Mouse (Mus musculus) adrenal gland, adult 2 months (tissue): Measurements from ENCODE around the gene 2410015M20Rik. TPM values are rescaled to one million over a fixed set of nuclear protein-coding genes. Genes with fewer than 3 reads are reported as not detected.
A peak's percentile ranks its signal among the peaks of the same experiment; 100 is the strongest.
"Not testable (repeated sequence)": the region's sequence is repeated elsewhere in the genome, so short reads cannot be mapped to it uniquely, and the experiment has no call there.

Experiments
- DNase-seq: peaks from one replicate; pipeline ENCODE4 v3.0.0; 2021
- polyA plus RNA-seq: library from polyadenylated mRNA; depleted of rRNA; stranded (reverse); fragments of >200 nt; gene quantifications from 2 replicates; pipeline ENCODE4 v1.2.3, GENCODE M21; 2012
- total RNA-seq, 2 experiments: library from RNA; stranded (reverse); gene quantifications; 2 replicates each; pipeline ENCODE4 v1.2.3; 2021

2410015M20Rik gene
- total and polyA plus RNA-seq, 3 experiments = 117 to 361 (median 317) TPM

- DNase-seq = peak; percentile 97
Observed at GRCm38 (mm10) chr17:56613236-56613844, 3.8 kb upstream of the 2410015M20Rik start, which contains the start of gene Rpl36. Gene Rpl36 (plus strand): TSS chr17:56613416.

DNA sequence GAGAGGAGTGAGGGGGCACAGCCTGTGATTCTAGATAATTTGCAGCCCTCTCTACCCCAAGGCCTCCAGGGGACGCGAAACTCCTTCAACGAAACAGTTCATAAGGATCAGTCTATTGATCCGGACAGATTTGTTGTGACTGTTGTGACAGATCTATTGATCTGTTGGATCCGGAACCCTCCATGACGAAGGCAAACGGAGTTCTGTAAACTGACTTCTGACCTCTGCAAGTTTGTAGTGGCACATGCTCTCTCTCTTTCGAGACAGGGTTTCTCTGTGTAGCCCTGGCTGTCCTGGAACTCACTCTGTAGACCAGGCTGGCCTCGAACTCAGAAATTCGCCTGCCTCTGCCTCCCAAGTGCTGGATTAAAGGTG lies 3.0 kb upstream of the 2410015M20Rik start:
- not testable (repeated sequence) for DNase-seq

- peak; percentile 52 for DNase-seq
Observed at GRCm38 (mm10) chr17:56611861-56612564, 2.4 kb upstream of the 2410015M20Rik start.

GRCm38 (mm10) chr17:56611323-56611722 lies 1.8 kb upstream of the 2410015M20Rik start:
- no peak for DNase-seq

DNA sequence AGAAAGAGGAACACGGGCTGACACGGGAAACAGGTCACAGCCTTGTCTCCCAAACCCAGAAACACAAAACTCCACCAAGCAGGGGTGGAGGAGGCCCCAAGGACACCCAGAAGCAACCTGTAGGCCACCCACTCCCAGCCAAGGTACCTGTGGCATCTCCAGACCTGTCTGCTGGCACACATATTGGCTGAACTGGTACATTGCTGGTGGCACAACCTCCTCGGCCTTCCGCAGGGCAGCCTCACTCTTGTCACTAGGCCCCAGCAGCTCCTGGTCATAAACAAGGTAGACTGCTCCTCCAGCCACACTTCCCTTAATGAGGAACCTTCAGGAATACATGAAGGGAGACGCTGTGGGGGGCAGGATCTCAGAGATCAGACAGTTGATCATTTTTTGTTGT lies 872 bp downstream of the 2410015M20Rik start:
- no peak for DNase-seq

GRCm38 (mm10) chr17:56607521-56608062 lies 2.0 kb downstream of the 2410015M20Rik start:
- DNase-seq = no peak

DNA sequence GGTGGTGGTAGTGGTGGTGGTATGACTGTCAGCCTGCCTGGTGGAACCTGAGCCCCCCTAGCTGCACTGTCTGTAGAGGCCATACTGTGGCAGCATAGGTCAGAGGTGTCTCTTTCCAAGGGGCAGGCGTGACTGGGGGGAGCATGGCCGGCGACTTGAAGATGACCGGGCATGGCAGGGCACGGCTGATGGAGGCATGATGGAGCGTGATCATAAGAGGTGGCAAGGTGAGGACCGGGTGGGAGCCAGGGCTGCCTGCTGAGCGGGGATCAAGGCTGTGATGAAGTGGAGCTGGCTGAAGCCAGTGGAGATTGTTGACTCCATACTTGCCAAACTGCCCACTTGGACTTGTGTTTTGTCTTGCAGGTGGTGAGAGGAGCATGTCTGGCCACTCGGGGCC lies 4.1 kb downstream of the 2410015M20Rik start:
- DNase-seq = no peak

DNA sequence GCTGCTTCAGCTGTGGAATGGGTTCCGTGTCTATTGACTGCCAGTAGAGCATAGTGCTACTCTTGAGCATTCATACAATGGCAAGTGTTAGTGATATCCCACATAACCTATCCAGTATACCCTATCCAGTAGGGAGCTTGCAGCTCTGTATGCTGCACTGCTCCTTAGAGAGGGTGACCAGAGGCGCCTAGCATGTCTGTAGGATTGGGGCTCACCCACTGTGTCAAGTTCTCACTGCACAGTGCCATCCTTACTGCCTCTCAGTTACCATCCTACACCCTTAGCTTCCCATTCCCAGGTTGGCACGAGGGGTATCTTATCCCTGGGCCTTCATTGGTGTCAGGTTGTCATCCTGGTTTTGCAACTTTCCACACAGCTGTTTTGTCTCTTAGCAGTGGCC lies 5.1 kb downstream of the 2410015M20Rik start:
- no peak for DNase-seq

DNA sequence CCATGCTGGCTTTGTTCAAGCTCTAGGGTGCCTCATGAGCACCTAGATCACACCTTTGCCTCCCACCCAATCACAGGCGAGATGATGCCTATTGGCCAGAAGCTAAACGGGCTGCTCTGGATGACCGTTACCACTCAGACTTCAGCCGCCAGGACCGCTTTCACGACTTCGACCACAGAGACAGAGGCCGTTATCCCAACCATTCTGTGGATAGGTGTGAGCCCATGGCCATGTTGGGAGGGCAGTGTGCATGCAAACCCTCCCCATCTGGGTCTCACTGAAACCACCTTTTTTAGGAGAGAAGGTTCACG lies 5.5 kb downstream of the 2410015M20Rik start:
- DNase-seq = no peak

DNA sequence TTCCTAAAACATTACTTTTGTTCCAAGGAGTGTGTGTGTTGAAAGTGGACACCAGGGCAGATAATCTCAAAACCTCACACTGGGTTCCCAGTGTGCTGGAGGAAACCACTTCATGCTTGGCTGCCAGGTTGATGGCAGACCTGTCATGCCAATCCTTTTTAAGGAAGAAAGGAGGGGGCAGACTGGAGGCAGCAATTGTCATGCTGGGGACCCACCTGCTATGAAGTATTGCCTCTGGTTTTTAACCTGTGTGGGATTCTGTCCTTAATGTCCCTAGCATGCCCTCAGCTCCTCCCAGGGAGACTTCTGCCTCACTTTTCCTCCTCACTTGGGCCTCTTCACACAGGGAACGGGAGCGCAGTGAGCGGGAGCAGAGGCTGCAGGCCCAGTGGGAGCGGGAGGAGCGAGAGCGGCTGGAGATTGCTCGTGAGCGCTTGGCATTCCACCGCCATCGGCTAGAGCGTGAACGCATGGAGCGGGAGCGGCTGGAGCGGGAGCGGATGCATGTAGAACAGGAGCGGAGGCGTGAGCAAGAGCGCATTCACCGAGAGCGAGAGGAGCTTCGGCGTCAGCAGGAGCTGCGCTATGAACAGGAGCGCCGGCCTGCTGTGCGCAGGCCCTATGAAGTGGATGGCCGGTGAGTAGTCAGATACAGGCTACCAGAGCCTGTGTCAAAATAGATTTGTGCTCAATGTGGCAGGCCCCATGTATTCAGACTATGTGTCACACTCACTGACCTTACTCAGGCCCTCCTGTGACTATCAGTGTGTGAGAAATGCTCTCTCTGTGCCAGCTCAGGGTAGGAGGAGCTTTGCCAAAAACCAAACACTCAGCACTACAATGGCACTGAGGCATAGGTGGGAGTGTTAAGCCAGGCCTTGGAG lies 6.1 kb downstream of the 2410015M20Rik start:
- peak; percentile 72 for DNase-seq

DNA sequence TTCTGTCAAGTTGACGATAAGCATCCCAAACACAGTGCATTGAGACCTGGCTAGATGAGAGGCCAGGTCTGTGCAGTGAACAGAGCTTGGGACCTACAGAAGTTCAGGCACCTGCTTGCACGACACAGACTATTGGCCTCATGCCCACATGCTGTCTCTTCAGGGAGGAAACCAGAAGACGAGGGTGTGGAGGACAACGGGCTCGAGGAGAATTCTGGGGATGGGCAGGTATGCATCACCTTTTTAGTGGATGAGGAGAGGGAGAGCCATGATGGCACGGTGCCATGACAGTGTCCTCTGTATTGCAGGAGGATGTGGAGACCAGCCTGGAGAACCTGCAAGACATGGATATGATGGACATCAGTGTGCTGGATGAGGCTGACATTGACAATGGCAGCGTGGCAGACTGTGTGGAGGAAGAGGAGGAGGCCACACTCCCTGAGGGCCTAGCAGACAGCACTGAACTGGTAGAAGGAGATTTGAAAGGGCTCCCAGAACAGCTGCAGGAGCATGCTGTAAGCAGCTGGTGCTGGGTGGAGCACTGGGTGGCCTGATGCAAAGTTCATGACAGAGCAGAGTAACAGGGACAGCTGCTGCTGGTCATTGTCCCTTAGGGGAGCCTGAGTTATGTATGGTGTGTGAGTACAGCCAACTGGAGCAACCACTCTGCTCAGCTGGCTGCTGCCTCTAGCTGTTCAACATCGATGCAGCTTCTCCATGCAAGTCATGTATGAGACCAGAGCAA lies 15.9 kb downstream of the 2410015M20Rik start:
- no peak for DNase-seq

DNA sequence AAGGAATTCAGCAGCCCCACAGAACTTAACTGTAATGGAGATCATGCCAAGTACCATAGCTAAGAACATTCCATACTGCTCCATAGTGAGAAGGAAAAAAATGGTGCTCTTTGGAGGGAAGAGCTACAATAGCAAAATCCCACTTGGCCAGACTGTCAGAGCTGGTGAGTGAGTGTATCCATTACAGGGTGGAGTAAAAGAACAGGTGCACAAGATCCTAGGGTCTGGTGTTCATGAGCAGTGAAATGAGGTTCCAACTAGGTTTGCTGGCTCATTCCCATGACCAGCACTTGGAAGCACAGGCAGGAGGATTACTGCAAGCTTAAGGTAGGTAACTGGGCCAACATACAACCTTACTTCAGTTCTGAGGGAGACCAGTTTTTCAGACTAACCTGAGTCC lies 17.0 kb downstream of the 2410015M20Rik start:
- DNase-seq = no peak

- DNase-seq = no peak
Observed at GRCm38 (mm10) chr17:56588921-56589320, 20.6 kb downstream of the 2410015M20Rik start.

- DNase-seq = no peak
Observed at GRCm38 (mm10) chr17:56587773-56588172, 21.8 kb downstream of the 2410015M20Rik start.

GRCm38 (mm10) chr17:56585171-56585821 lies 24.3 kb downstream of the 2410015M20Rik start:
- peak; percentile 75 for DNase-seq

DNA sequence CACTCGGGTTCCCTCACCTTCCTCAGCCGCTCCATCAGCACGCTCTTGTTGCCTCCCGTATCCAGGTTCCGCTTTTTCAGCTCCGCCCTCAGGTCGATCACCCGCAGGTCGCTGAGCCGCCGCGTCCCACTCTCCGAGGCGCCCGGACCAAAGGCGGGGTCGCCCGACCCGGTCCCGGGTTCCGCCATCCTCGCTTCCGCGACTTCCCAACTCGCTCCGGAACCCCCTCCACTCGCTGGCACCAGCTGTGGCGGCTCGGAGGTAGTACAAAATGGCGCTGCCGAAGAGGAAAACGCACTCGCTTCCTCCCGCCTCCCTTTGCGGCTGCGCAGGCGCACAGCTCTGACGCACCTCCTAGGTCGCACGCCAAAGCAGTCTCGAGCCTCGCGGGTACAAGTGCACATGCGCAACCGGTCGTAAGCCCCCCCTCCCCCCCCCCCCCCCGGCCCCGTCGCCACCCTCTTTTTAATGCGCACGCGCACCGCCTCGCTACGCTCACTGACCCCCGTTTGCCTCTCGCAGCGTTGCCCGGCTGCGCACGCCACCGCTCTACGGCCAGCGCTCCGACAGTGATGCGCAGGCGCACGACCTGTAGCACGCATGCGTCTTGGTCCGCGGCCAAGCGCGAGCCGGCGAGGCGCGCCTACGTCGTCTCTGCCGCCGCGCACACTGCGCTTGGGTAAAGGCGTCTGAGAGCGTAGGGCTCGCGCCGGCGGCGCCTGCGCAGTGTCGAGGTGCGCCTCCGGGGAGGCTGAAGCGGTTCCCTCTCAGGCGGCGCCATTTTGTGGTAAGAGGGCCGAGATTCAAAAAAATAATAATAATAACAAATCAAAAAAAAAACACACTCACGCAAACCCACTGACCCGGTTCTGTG lies 25.1 kb downstream of the 2410015M20Rik start, which contains the start of the genes Safb2 and Safb:
Safb2 (minus strand) TSS at position 329 of the 874 bp plus-strand sequence.
Safb (plus strand) TSS at position 569 of the 874 bp plus-strand sequence.
- peak; percentile 100 for DNase-seq

DNA sequence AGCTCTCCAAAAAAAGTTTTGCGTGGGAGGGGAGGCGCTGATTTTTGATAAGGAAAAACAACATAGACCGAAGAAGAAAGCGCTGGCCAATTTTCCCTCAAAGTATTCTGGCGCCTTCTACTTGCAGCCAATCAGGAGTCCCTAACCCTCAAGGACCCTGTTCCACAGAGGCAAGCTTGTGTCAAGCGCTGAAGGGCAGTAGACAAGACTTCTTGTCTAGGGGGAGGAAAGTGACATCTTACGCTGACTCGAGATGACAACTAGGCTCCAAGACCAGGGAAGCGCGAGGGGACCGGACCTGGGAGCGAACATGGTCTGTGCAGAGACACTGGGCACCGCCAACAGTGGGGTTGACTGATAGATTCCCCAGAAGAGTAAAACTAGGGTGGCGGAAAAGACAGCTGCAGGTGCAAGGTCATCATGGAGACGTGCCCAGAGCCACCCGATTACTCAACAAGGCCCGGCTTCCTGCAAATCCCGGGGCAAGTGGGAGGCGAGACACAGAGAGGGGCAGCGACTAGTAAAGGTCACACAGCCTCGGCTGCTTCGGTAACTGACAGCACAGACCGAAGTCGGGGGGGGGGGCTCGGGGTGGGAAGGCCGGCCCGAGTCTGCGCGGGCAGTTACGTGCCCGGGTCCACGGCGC lies 25.8 kb downstream of the 2410015M20Rik start:
- DNase-seq = peak; percentile 72

DNA sequence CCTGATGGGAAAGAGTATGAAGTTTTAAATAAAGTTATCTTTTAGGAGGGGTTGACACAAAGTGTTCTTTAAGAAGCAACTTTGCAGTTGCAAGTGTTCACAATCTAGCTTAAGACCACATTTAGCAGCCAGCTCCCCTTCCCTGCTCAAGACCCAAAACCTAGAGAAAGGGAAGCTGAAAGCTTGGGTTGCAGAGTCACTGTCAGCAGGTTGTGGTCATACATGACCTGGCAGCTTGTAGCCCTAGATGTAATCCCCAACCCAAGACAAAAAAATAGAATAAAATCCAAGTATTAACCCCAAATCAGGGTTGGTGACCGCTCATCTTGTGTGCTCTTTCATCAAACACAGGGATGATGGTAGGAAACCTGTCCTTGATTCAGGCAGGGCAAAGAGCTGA lies 26.5 kb downstream of the 2410015M20Rik start:
- DNase-seq = no peak

- DNase-seq = no peak
Observed at GRCm38 (mm10) chr17:56572939-56573338, 36.6 kb downstream of the 2410015M20Rik start.

GRCm38 (mm10) chr17:56572154-56572553 lies 37.4 kb downstream of the 2410015M20Rik start:
- no peak for DNase-seq
